Mouse (Mus musculus) ovary, postnatal 14 days (tissue): ENCODE data around the gene Eif1.
"Not testable (repeated sequence)": the region's sequence is repeated elsewhere in the genome, so short reads cannot be mapped to it uniquely, and the experiment has no call there.

Experiments
- DNase-seq: peaks from one replicate; pipeline ENCODE4 v3.0.0; 2022; ENCODE audit warnings: low spot score

The Eif1 gene

GRCm38 (mm10) chr11:100352076-100352857 is 32.6 kb downstream of the Eif1 start:
- no peak for DNase-seq

DNA sequence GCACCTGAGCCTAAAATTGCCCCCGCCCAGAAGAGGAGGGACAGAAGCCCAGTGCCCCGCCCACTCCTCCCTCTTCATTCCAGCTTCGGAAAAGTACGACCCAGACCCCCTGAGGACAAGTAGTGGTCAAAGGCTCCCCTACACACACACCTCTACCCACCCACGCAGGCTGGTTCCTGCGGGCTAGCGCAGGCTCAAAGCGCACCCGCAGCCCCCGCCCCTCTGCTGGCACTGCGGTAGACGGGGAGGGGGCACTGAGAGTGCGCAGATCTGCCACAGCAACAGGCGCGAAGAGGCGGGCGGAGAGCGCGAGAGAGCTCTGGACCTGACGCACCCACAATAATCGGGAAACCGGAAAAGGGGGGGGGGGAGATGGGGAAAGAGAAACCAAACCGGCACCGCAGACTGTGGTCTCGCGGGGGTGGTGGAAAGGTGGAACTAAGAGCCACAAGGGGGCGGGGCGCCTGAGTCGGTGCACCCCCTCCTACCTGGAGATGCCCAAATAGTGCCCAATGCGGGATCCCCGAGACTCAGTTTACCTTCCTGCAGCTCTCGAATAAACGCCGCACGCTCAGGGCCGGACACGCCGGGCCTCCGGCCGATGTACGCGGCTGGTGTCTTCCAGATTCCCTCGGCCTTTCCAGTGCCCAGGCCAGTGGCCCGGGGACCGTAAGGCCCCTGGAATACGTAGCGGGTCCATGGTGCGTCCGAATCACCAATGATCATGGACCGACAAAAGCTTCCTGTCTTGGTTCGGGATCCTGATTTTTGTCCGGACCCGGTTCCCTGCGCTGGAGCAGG is 35.7 kb downstream of the Eif1 start:
- no peak for DNase-seq

DNA sequence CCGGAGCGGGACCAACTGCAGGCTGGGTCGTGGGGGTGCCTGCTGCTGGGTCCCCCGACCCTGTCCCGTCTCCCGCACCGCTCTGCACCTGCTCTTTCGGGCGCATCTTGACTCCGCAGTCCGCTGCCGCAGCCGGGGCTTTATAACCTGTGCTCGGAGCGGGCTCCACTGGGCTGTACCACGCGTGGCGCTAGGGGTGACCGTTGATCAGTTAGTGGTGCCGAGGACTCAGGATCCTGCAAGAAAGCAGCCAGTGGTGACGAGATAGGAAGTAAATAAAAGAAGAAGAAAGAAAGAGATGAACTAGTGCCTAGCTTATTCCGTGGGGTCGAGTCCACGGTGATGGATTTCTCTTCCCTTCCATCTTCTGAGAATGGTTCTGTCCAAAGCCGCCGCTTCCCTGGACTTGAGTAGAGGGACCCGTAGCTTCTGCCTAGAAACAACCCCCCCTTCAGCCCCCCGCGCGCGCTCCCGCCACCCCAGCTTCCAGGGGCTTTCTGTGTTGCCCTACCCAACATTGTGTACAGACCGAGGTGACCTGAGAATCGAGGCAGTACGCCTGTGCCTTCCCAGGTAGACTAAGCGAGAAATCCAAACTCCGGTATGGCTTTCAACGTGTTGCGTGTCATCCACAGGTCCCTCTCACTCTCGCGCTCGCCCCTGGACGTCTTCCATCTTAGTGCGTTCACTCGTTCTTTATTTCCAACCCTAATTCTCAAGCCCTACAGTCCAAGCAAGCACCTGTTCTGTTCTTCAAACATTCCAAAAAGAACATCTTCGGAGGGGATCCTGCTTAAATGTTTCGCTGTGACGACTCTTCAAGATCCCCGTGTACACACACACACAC is 36.5 kb downstream of the Eif1 start, which contains the start of gene Hap1:
Hap1 (minus strand) TSS at position 157 of the 847 bp plus-strand sequence.
- DNase-seq, result peak; percentile 65

GRCm38 (mm10) chr11:100356819-100357211 is 37.1 kb downstream of the Eif1 start:
- no peak for DNase-seq

DNA sequence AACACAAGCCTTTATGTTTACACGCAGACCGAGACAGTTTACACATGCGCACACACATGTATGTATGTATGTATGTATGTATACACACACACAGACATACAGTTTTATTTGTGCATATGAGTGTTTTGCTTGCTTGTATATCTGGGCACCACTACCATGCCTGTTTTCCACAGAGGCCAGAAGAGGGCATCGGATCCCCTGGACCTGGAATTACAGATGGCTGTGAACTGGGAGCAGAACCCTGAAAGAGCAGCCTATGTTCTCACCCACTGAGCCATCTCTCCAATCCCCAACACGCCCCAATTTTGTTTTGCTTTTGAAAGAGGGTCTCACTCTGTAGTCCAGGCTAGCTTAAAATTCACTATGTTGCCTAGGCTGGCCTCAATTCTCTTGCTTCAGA is 37.7 kb downstream of the Eif1 start:
- no peak for DNase-seq

GRCm38 (mm10) chr11:100360175-100360574 is 40.5 kb downstream of the Eif1 start:
- no peak for DNase-seq

DNA sequence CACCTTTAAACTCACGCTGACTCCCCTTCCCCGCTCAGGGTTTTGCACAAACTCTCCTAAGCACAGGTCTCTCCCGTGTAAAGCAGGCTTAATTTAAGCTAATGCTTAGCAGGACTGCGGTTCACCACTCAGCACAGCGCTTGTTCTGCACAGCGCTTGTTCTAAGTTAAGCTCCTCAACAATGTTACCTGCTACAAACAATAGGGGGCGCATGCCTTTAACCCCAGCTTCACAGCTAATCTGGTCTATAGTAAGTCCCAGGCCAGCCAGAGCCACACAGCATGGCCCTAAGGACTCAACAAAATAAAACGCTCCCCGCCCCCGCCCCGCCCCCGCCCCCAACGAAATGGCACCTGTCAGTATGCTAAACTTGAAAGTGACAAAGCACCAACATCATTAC is 41.4 kb downstream of the Eif1 start:
- DNase-seq, result not testable (repeated sequence)

GRCm38 (mm10) chr11:100362209-100362978 is 42.7 kb downstream of the Eif1 start:
- DNase-seq, result peak; percentile 80

GRCm38 (mm10) chr11:100362979-100363562 is 43.4 kb downstream of the Eif1 start:
- peak; percentile 68 for DNase-seq

DNA sequence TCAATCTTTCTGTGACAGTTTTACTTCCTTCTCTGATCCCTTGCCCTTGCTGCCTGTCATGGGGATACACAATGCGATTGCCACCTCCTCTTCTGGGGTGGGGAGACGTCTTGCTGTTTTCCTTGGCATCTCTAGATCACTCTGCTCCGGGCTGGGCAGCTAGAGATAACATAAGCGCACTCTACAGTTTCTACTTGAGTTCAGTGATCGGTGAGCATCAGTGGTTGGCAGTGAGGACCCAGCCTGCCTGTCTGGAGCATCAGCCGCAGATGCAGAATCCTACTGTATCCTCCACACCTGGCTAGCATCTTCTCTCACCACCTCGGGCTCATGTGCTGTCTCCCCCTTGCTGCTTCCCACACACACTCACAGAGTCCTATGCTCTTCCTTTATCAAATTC is 49.5 kb downstream of the Eif1 start:
- no peak for DNase-seq

DNA sequence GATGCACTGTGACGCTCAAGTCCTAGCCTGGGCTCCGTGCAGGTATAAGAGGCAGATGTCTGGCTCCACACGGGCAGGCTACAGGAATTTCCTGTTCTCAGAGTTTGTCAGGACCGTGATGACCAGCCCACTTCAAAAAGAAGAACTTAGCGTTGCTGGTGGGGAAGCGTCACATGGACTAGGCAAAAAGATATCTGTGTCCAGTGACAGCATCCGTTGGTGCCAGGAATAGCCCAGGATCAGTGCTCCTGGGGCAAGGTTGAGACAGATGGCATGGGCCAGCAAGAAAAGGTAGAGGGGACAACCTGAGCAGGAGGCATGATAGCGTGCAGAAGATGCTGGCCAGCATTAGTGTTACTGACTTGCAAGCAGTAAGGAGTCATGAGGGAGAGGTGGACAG is 50.1 kb downstream of the Eif1 start:
- DNase-seq, result no peak
